Mouse (Mus musculus): ENCODE data around the gene Rasal2.

- TF ChIP-seq POLR2A (IDR thresholded peaks at IDR 0.05; ENCODE audit: insufficient read length, low read depth), result no peak
- TF ChIP-seq E2F4 (IDR thresholded peaks at IDR 0.05; ENCODE audit: insufficient read depth), result no peak
- TF ChIP-seq MYOG (IDR thresholded peaks at IDR 0.05; ENCODE audit: control insufficient read depth in 1 of 3, insufficient read depth in 1 of 3, insufficient read length in 2 of 3, low read depth in 2 of 3), result no peak
Measured at GRCm38 (mm10) chr1:157343519-157343918, 68.9 kb downstream of the Rasal2 start.

Measured in myocyte (in vitro differentiated cells).